Comparison of ENCODE assay signal across 7 mouse cellular contexts in the genomic region with DNA sequence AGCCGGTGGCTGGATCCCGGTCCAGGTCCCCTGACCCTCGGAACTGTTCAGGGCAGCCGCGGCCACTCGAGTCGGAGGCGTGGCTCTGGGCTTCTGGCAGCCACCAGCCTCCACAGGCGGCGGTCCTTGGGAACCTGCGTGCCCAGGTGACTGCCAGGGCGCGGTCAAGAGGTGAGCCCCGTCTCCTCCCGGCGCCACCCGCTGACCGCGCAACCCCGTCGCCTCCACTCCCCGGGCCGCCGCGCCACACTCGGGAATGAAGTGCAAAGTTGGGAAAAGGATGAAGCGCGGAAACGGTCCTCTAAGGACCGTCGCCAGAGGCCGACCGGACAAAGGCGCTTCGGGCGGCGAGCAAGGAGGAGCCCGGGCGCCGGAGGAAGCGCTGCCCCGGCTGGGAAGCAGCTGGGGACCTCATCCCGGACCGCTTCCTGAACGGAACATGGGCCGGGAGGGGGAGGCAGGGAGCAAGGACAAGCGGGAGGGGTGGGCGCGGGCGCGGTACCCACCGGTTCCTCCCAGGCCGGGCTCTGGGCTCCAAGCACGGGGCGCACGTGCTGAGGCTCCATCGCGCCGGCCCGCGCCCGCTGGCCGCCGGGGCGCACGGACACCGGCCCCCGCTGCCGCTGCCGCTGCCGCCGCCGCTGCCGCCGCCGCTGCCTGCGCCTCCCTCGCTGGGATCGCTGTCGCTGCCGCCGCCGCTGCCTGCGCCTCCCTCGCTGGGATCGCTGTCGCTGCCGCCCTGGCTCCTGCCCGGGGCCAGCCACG. TPM values are rescaled to one million over a fixed set of nuclear protein-coding genes. Genes with fewer than 3 reads are reported as not detected.
DNase-seq lines count a peak whose midpoint lies in the region; ATAC-seq and TF ChIP-seq lines count a peak whose summit lies in the region.

No protein-coding gene starts in this region.

- DNase-seq in adrenal gland, adult 2 months: peak; percentile 65
- DNase-seq in embryonic facial prominence, embryonic 14.5 days (ENCODE audit: low spot score): peak; percentile 40
- DNase-seq in heart, postnatal 0 days (ENCODE audit: low spot score): peak; percentile 36
- peak; percentile 68 to 87 for DNase-seq in kidney, postnatal 25 days
- DNase-seq in lung, postnatal 4 days: peak; percentile 63 to 81
- DNase-seq in stomach, postnatal 0 days (ENCODE audit: low spot score): peak; percentile 48

- H3K4me1 ChIP-seq in E14TG2a.4 (replicated peaks; ENCODE audit: low read depth, low read length): peaks cover 70% of the 10 kb centered on the region
- peaks cover 5% of the 10 kb centered on the region; the same call in 1 of the 2 replicates for H3K4me1 ChIP-seq in embryonic facial prominence, embryonic 14.5 days (ENCODE audit: control insufficient read depth, insufficient read depth, low read length)
- H3K4me1 ChIP-seq in heart, postnatal 0 days (ENCODE audit: control insufficient read depth, insufficient read depth): 0 out of 2 replicates have a peak, but pooled peaks cover 9% of the 10 kb centered on the region
- H3K4me1 ChIP-seq in stomach, postnatal 0 days (replicated peaks; ENCODE audit: control insufficient read depth, insufficient read depth): no peaks in the 10 kb centered on the region

- peaks cover 9% of the 10 kb centered on the region; the same call in 1 of the 2 replicates for H3K36me3 ChIP-seq in E14TG2a.4 (ENCODE audit: insufficient read depth, low read length)
- H3K36me3 ChIP-seq in embryonic facial prominence, embryonic 14.5 days (ENCODE audit: control insufficient read depth, insufficient read depth, low read length): no peaks in the 10 kb centered on the region
- no peaks in the 10 kb centered on the region for H3K36me3 ChIP-seq in heart, postnatal 0 days (replicated peaks; ENCODE audit: control insufficient read depth, insufficient read depth, low read length)
- H3K36me3 ChIP-seq in stomach, postnatal 0 days (ENCODE audit: control insufficient read depth, insufficient read depth, low read length): no peaks in the 10 kb centered on the region

- TF ChIP-seq CTCF in E14TG2a.4 (conservative IDR thresholded peaks at IDR 0.05; ENCODE audit: low read length): no peak
- TF ChIP-seq CTCF in heart, postnatal 0 days (IDR thresholded peaks at IDR 0.05; ENCODE audit: low read depth): no peak
- TF ChIP-seq CTCF in stomach, postnatal 0 days (IDR thresholded peaks at IDR 0.05; ENCODE audit: low read depth): peak; percentile 41

- H3K4me2 ChIP-seq in embryonic facial prominence, embryonic 14.5 days (ENCODE audit: low read depth, low read length): peak overlapping the region; percentile 98
- peak overlapping the region; percentile 82 for H3K4me2 ChIP-seq in heart, postnatal 0 days (ENCODE audit: low read depth, low read length)
- peak overlapping the region; percentile 97 for H3K4me2 ChIP-seq in stomach, postnatal 0 days (replicated peaks; ENCODE audit: low read depth)

- H3K27me3 ChIP-seq in E14TG2a.4 (ENCODE audit: insufficient read depth, low read length): peaks cover 34% of the 10 kb centered on the region
- peaks cover 10% of the 10 kb centered on the region; the same call in 1 of the 2 replicates for H3K27me3 ChIP-seq in embryonic facial prominence, embryonic 14.5 days (replicated peaks; ENCODE audit: control insufficient read depth, insufficient read depth, low read length)
- H3K27me3 ChIP-seq in heart, postnatal 0 days (ENCODE audit: control insufficient read depth, insufficient read depth, low read length): no peaks in the 10 kb centered on the region
- H3K27me3 ChIP-seq in stomach, postnatal 0 days (ENCODE audit: control insufficient read depth, insufficient read depth, low read length): no peaks in the 10 kb centered on the region

- peak overlapping the region; percentile 84 for H3K9ac ChIP-seq in embryonic facial prominence, embryonic 14.5 days (ENCODE audit: low read depth, low read length)
- peak overlapping the region; percentile 81 for H3K9ac ChIP-seq in heart, postnatal 0 days (replicated peaks; ENCODE audit: low read depth, low read length)
- H3K9ac ChIP-seq in stomach, postnatal 0 days (ENCODE audit: low read length): peak overlapping the region; percentile 80

- TF ChIP-seq EP300 in heart, postnatal 0 days (IDR thresholded peaks at IDR 0.05; ENCODE audit: low read depth): no peak
- no peak for TF ChIP-seq EP300 in stomach, postnatal 0 days (optimal IDR thresholded peaks at IDR 0.05)

- peak overlapping the region; percentile 91 for H3K4me3 ChIP-seq in E14TG2a.4 (replicated peaks; ENCODE audit: low read length)
- H3K4me3 ChIP-seq in embryonic facial prominence, embryonic 14.5 days (ENCODE audit: low read depth, low read length): peak overlapping the region; percentile 76
- H3K4me3 ChIP-seq in heart, postnatal 0 days (ENCODE audit: low read depth, low read length): peak overlapping the region; percentile 86
- H3K4me3 ChIP-seq in stomach, postnatal 0 days (ENCODE audit: low read depth, low read length): peak overlapping the region; percentile 75

- ATAC-seq in embryonic facial prominence, embryonic 14.5 days (ENCODE audit: low read depth): peak; percentile 63
- peak; percentile 40 for ATAC-seq in heart, postnatal 0 days (ENCODE audit: insufficient read depth, low read depth)
- ATAC-seq in stomach, postnatal 0 days (ENCODE audit: low FRiP score, low TSS enrichment): peak; percentile 64; the same call in 1 of the 2 replicates

- no peaks in the 10 kb centered on the region for H3K9me3 ChIP-seq in E14TG2a.4 (ENCODE audit: low read length)
- no peaks in the 10 kb centered on the region for H3K9me3 ChIP-seq in embryonic facial prominence, embryonic 14.5 days (ENCODE audit: control insufficient read depth, low read length)
- H3K9me3 ChIP-seq in heart, postnatal 0 days (replicated peaks; ENCODE audit: control insufficient read depth, low read length): no peaks in the 10 kb centered on the region
- no peaks in the 10 kb centered on the region for H3K9me3 ChIP-seq in stomach, postnatal 0 days (ENCODE audit: control insufficient read depth, low read length)

- 0% methylated on average over 20 of the region's 90 CpGs for WGBS in embryonic facial prominence, embryonic 14.5 days
- WGBS in heart, postnatal 0 days: under 1% methylated on average over 53 of the region's 90 CpGs
- under 1% methylated on average over 37 of the region's 90 CpGs for WGBS in stomach, postnatal 0 days

- peak overlapping the region; percentile 71 for H3K27ac ChIP-seq in embryonic facial prominence, embryonic 14.5 days (replicated peaks; ENCODE audit: low read depth, low read length)
- peak overlapping the region; percentile 92 for H3K27ac ChIP-seq in heart, postnatal 0 days (ENCODE audit: low read depth)
- peak overlapping the region; percentile 93 for H3K27ac ChIP-seq in stomach, postnatal 0 days (replicated peaks)

RNA-seq across cellular contexts. Expression of a gene that starts 0.5 kb away (rescaled TPM):
- 1 to 10 TPM; 6.9 to 7.0 TPM for total RNA-seq in adrenal gland, adult 2 months (2021)
- polyA plus RNA-seq in adrenal gland, adult 2 months (2012; rRNA removed): 0.58 and 0.59 TPM in 2 replicates
- 4.4 TPM in 2 replicates for polyA plus RNA-seq in embryonic facial prominence, embryonic 14.5 days (2014; fragmentation: Nextera tagmentation; extraction: Ambion mirVana)
- 4.7 and 6.8 TPM in 2 replicates for total RNA-seq in heart, postnatal 0 days (2014; rRNA removed; ENCODE audit: low replicate concordance)
- 1.1 and 1.2 TPM in 2 replicates for polyA plus RNA-seq in heart, postnatal 0 days (2015; fragmentation: Nextera tagmentation; extraction: Ambion mirVana)
- polyA plus RNA-seq in stomach, postnatal 0 days (2015; fragmentation: Nextera tagmentation; extraction: Ambion mirVana): 0.76 and 0.86 TPM in 2 replicates

Comparison
In these comparisons a context has a peak if more than half of its experiments do, and no peak if none do; other contexts are left out.
1. Peak in every context shown above with its lines: DNase-seq, ATAC-seq, H3K4me3 ChIP-seq and H3K27ac ChIP-seq.